Mouse (Mus musculus) liver, postnatal 0 days (tissue): ENCODE results near the gene Bpgm. TPM values are rescaled to one million over a fixed set of nuclear protein-coding genes. Genes with fewer than 3 reads are reported as not detected.

ENCODE experiments used
- ATAC-seq: fragments of 200-750 bp; cut with Nextera tagmentation; 2 replicates; pipeline ENCODE4 v1.8.0; 2017; ENCODE audit warnings: mild to moderate bottlenecking, moderate library complexity
- DNase-seq: peaks from one replicate; pipeline ENCODE4 v3.0.0-alpha.2; 2016
- H3K27ac ChIP-seq: fragments of 300-500 bp; sonication (generic); 2 replicates; pipeline ENCODE4 v1.5.1; 2014; ENCODE audit warnings: antibody characterized with exemption, moderate library complexity, mild to moderate bottlenecking, low read depth
- H3K27me3 ChIP-seq: fragments of 300-500 bp; sonication (generic); 2 replicates; pipeline ENCODE4 v1.6.1; 2014; ENCODE audit warnings: low read length, control low read depth, mixed read lengths; ENCODE audit not compliant: insufficient read depth
- H3K36me3 ChIP-seq: fragments of 300-500 bp; sonication (generic); replicated peaks from 2 replicates; pipeline ENCODE4 v1.6.1; 2014; ENCODE audit warnings: mild to moderate bottlenecking, control low read depth, low read length, moderate library complexity, mixed read lengths; ENCODE audit not compliant: insufficient read depth
- H3K4me1 ChIP-seq: fragments of 300-500 bp; sonication (generic); 2 replicates; pipeline ENCODE4 v1.6.1; 2014; ENCODE audit warnings: antibody characterized with exemption, mild to moderate bottlenecking, control low read depth; ENCODE audit not compliant: insufficient read depth
- H3K4me2 ChIP-seq: fragments of 300-500 bp; sonication (generic); 2 replicates; pipeline ENCODE4 v1.6.1; 2014; ENCODE audit warnings: low read depth, mild to moderate bottlenecking, low read length, moderate library complexity, mixed read lengths
- H3K4me3 ChIP-seq: fragments of 300-500 bp; sonication (generic); 2 replicates; pipeline ENCODE4 v1.5.1; 2014; ENCODE audit warnings: low read depth, low read length
- H3K9ac ChIP-seq: fragments of 300-500 bp; sonication (generic); replicated peaks from 2 replicates; pipeline ENCODE4 v1.6.1; 2014; ENCODE audit warnings: mild to moderate bottlenecking, moderate library complexity
- H3K9me3 ChIP-seq: fragments of 300-500 bp; sonication (generic); 2 replicates; pipeline ENCODE4 v1.6.1; 2016; ENCODE audit warnings: mild to moderate bottlenecking, control low read depth, low read length, mixed read lengths
- CTCF ChIP-seq: sonication (generic); IDR thresholded peaks from 2 replicates; pipeline ENCODE4 v1.5.1; 2016; ENCODE audit warnings: antibody characterized with exemption, low read depth
- EP300 ChIP-seq: IDR thresholded peaks from 2 replicates; pipeline ENCODE4 v1.6.1; 2016; ENCODE audit warnings: antibody characterized with exemption, low read depth, mild to moderate bottlenecking
- WGBS: fragments of 180-500 bp; shearing (Covaris S2); extraction: QIAGEN DNeasy Blood & Tissue Kit; methylation state at CpG from one replicate; pipeline ENCODE4 v1.1.7; 2014; ENCODE audit not compliant: insufficient replicate concordance; 5-methylcytosine and 5-hydroxymethylcytosine counted together
- polyA plus RNA-seq: library from polyadenylated mRNA; unstranded; fragments of >200 nt; fragmentation: Nextera tagmentation; extraction: Ambion mirVana; gene quantifications from 2 replicates; pipeline ENCODE4 v1.2.1, GENCODE M21; 2015

Bpgm gene
- polyA plus RNA-seq, 1 experiment from 2014 or later, result 85.5 TPM

- Histone ChIP-seq H3K27ac (no peak overlapping the region), H3K9me3 (no peaks in the 10 kb centered on the region), H3K9ac (no peak overlapping the region), H3K27me3 (no peaks in the 10 kb centered on the region), H3K36me3 (no peaks in the 10 kb centered on the region), H3K4me2 (no peak overlapping the region), H3K4me1 (0 out of 2 replicates have a peak, but pooled peaks cover 4% of the 10 kb centered on the region), H3K4me3 (no peak overlapping the region)
- 66% methylated on average over 21 of the region's 21 CpGs for WGBS
- DNase-seq, result no peak
- no peak for TF ChIP-seq CTCF
- TF ChIP-seq EP300, result no peak
- no peak for ATAC-seq
Measured at GRCm38 (mm10) chr6:34543303-34544206, 67.5 kb downstream of the Bpgm start.

GRCm38 (mm10) chr6:34544207-34544602 is 68.2 kb downstream of the Bpgm start:
- Histone ChIP-seq H3K4me1 (0 out of 2 replicates have a peak, but pooled peaks cover 4% of the 10 kb centered on the region), H3K27me3 (no peaks in the 10 kb centered on the region), H3K4me3 (no peak overlapping the region), H3K9me3 (no peaks in the 10 kb centered on the region), H3K9ac (no peak overlapping the region), H3K4me2 (no peak overlapping the region), H3K36me3 (no peaks in the 10 kb centered on the region), H3K27ac (no peak overlapping the region)
- DNase-seq, result no peak
- TF ChIP-seq EP300 (no peak), CTCF (no peak)
- 81% methylated on average over 10 of the region's 10 CpGs for WGBS
- ATAC-seq, result no peak

GRCm38 (mm10) chr6:34545286-34545685 is 69.3 kb downstream of the Bpgm start:
- Histone ChIP-seq H3K4me1 (0 out of 2 replicates have a peak, but pooled peaks cover 4% of the 10 kb centered on the region), H3K27ac (no peak overlapping the region), H3K27me3 (no peaks in the 10 kb centered on the region), H3K36me3 (no peaks in the 10 kb centered on the region), H3K4me2 (no peak overlapping the region), H3K9me3 (no peaks in the 10 kb centered on the region), H3K4me3 (no peak overlapping the region), H3K9ac (no peak overlapping the region)
- TF ChIP-seq EP300 (no peak), CTCF (no peak)
- WGBS, result 72% methylated on average over 10 of the region's 10 CpGs
- ATAC-seq (no peak), DNase-seq (no peak)

GRCm38 (mm10) chr6:34548406-34548990 is 72.5 kb downstream of the Bpgm start:
- DNase-seq, result no peak
- no peak overlapping the region for H3K9ac ChIP-seq
- WGBS, result 66% methylated on average over 13 of the region's 13 CpGs
- no peak for ATAC-seq
- H3K9me3 ChIP-seq, result no peaks in the 10 kb centered on the region
- no peak overlapping the region for H3K4me3 ChIP-seq
- no peaks in the 10 kb centered on the region for H3K4me1 ChIP-seq
- H3K36me3 ChIP-seq, result no peaks in the 10 kb centered on the region
- no peaks in the 10 kb centered on the region for H3K27me3 ChIP-seq
- no peak for TF ChIP-seq EP300
- TF ChIP-seq CTCF, result no peak
- H3K27ac ChIP-seq, result no peak overlapping the region
- H3K4me2 ChIP-seq, result no peak overlapping the region

- TF ChIP-seq CTCF, result peak; percentile 88
- TF ChIP-seq EP300, result no peak
- DNase-seq (peak; percentile 80), ATAC-seq (no peak)
- H3K4me3 ChIP-seq, result no peak overlapping the region
- H3K4me2 ChIP-seq, result no peak overlapping the region
- 20% methylated on average over 2 of the region's 2 CpGs for WGBS
- no peak overlapping the region for H3K9ac ChIP-seq
- no peaks in the 10 kb centered on the region for H3K36me3 ChIP-seq
- H3K9me3 ChIP-seq, result no peaks in the 10 kb centered on the region
- no peaks in the 10 kb centered on the region for H3K4me1 ChIP-seq
- no peaks in the 10 kb centered on the region for H3K27me3 ChIP-seq
- H3K27ac ChIP-seq, result no peak overlapping the region
Measured at GRCm38 (mm10) chr6:34549017-34549416, 73.0 kb downstream of the Bpgm start.

DNA sequence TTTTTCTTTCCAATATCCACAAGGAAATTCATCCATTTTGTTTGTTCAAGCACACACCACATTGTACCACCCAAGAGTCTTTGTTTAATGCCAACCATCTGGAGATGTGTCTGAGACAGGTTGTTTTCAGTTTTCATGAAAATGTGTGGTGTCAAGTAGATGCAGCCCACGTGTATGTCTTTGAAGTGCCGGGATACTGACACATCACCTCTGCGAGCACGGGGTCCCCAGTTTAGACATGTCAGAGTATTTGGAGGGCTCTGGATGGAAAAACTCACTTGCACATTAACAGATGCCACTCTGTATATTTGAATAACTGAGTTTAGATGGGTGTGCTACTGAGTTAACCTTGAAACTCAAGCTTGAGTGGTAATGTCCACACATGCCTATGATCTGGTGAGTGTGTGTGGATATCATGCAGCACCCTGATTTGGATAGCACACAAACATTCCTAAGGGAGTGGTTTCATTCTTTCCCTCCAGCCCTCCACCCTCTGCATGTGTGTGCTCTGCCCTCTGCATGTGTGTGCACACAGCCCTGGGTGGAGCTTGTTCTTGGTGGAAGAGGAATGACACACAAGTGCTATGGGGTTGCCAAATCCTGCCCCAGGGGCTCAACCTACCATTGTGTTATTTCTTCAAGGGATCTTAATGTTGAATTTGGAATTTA is 76.6 kb downstream of the Bpgm start:
- H3K36me3 ChIP-seq, result no peaks in the 10 kb centered on the region
- ATAC-seq (no peak), DNase-seq (no peak)
- no peak overlapping the region for H3K4me2 ChIP-seq
- H3K27ac ChIP-seq, result no peak overlapping the region
- no peak for TF ChIP-seq EP300
- 83% methylated on average over 4 of the region's 4 CpGs for WGBS
- H3K4me3 ChIP-seq, result no peak overlapping the region
- no peak overlapping the region for H3K9ac ChIP-seq
- no peaks in the 10 kb centered on the region for H3K9me3 ChIP-seq
- H3K4me1 ChIP-seq, result no peaks in the 10 kb centered on the region
- H3K27me3 ChIP-seq, result no peaks in the 10 kb centered on the region
